Mouse (Mus musculus) cerebellum, postnatal 36 days (tissue): ENCODE results near the gene 1700022I11Rik.
A peak's percentile ranks its signal among the peaks of the same experiment; 100 is the strongest.
"Not testable (repeated sequence)": the region's sequence is repeated elsewhere in the genome, so short reads cannot be mapped to it uniquely, and the experiment has no call there.

ENCODE experiments used
- DNase-seq, 2 experiments: peaks; one replicate each; pipeline ENCODE4 v3.0.0; 2021 to 2022; ENCODE audit warnings: mixed read lengths in 2 of 2

Gene 1700022I11Rik

DNA sequence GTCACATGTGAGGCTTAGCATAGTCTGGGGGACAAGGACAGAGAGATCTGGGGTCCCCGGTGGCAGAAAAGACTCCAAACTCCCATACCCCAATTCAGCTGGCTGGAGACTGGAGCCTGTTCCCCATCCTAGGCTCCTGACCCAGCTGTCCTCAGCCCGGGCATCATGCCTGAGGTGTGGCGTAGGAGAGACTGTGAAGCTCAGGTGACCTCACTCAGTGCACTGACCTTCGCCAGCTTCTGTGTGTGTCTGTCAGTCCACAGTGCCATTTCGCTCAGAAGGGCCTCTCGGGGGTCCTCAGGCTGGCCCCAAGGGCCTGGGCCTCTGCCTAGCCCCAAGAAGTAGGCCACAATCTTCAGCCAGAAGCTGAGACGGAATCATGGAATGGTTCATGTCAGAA is 16.8 kb upstream of the 1700022I11Rik start:
- no peak for DNase-seq

DNA sequence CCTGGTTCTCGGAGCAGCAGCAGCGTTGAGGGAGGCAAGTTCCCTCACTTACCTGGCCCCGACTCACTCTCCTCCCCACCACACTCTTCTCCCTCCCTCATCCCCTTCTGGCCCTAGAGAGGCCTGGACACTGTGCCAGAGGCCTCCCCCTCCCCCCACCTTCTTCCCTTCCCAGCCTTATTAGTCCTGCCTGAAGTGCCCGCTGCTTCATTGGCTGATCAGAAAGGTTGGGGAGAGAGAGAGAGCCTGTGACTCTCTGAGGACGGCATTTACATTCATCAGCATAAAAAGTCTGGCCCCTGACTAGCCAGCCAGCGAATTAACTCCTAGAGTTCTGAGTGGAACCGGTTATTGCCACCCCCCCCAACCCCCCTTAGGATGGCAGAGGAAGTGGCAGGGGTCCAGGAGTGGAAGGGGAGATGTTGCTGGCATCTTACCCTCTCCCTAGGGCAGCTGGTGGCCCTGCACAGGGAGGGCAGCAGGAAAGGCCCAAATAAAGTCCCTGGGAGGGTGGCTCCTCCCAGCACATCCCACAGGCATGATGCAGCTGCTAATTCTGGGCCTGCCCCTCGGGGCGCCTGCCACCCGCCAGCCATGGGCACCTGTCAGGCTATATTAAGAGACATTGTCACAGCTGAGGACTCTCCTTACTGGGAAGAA is 15.8 kb upstream of the 1700022I11Rik start:
- peak; percentile 46 to 49 for DNase-seq

DNA sequence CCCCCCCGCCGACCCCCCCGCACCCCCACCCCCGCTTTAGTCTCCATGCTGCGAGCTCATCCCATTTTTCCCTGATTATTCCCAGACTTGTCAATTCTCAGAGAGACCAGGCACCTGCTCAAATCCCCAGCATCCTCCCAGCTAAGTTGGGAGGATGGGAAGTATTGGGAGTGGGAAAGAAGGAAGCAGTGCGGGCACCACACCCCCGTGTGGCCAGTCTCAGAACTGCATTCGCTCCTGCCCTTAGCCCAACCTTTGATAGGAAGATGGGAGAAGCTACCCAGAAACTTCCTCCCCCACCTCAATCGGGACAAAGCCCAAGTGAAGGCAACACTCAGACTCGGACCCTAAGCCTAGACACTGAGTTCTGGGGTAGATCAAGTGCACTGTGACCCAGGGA is 15.1 kb upstream of the 1700022I11Rik start:
- DNase-seq: peak; percentile 86 to 89

DNA sequence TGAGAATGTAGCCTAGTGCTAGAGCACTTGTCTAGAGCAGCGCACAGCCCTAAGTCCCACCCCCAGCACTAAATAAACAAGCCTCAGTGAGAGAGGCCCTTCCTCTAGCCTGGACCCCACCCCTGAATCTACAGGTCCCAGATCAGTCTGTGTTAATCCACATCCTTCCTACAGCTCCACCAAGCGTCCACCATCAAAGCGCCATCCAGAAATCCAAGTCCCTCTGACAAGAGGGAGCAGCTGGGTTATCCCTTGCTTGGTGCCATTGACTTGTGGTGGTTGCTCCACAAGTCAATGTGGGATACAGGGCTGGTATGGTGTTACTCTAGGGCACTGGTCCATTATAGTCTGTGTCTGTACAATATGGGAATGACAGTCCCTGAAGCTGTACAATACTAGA is 14.2 kb upstream of the 1700022I11Rik start:
- DNase-seq: no peak

DNA sequence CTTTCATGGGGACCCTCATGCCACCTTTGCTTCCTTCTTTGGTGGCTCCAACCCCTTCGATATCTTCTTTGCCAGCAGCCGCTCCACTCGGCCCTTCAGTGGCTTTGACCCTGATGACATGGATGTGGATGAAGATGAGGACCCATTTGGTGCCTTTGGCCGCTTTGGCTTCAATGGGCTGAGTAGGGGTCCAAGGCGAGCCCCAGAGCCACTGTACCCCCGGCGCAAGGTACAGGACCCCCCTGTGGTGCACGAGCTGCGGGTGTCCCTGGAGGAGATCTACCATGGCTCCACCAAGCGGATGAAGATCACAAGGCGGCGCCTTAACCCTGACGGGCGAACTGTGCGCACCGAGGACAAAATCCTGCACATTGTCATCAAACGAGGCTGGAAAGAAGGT is 12.8 kb upstream of the 1700022I11Rik start:
- DNase-seq: peak in 1 of 2 experiments; percentile 6

DNA sequence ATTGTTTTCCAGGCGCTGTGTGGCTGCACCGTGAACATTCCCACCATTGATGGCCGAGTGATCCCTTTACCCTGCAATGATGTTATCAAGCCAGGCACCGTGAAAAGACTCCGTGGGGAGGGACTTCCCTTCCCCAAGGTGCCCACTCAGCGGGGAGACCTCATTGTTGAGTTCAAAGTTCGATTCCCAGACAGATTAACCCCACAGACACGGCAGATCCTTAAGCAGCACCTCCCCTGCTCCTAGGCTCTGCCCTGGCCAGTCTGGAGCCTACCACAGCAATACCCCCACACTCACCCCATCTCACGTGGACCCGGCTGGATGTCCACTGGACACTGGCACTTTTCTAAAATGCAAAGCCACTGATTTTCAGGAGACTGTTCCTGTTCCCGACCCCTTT is 12.1 kb upstream of the 1700022I11Rik start:
- no peak for DNase-seq

DNA sequence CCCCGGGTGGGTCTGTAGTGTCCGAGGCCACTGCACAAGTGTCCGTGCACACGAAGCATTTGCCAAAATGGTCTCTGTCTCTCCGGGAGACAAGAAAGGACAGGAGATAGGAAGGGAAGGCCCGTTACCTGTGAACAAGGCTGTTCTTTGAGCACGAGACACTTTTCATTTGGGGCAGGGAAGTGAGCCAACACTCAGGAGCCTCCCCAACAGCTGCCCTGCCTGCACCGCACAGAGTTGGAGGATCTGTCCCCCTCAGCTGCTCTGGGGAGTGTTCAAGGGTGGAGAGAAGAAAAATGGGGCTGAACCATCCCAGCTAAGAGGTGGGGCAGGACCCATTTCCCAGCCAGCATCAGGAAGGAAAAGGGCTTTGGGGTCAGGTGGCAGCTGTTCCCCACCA is 11.4 kb upstream of the 1700022I11Rik start:
- no peak for DNase-seq

DNA sequence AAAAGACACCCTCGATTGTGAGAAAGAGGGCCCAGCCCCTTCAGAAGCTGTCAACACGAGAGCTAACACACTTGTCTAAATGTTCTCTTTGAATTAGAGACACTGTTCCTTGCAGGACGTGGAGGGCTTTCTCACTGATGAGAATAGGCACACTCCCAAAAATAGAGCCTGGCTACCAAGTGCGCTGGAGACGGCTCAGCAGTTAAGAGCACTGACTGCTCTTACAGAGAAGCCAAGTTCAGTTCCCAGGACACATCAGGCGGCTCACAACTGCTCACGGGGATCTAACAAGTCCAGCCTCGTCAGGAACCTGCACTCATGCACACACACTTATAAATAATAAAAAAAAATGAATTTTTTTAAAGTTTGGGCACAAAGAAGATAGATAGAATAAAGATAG is 10.5 kb upstream of the 1700022I11Rik start:
- DNase-seq: no peak

DNA sequence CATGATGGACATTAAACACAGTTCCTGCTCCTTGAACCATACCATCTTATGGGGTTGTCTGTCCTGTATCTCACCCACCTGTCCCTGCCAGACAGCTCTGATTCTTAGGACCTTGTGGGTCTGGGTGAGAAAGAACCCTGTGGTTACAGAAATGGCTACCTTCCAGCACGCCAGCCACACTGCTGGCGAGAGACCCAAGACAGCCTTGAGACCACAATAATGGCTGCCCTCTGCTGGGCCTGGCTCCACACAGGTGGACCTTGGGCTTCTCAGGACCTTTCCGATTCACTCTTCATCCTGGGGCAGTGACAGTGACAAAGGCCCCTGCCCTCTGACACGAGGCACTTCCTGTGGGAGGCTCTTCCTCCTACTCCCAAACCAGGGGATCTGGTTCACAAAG is 10.0 kb upstream of the 1700022I11Rik start:
- DNase-seq: no peak

DNA sequence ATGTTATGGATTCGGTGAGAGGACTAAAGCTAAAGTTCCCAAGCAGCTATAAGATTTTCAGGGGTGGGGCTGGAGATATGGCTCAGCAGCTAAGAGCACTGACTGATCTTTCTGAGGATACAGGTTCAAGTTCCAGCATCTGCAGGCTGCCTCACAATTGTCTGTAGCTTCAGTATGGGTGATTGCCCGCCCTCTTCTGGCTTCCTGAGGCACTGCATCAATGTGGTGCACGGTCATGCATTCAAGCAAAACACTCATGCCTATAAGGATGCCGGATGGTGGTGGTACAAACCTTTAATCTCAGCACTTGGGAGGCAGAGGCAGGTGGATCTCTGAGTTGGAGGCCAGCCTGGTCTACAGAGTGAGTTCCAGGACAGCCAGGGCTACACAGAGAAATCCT is 7.8 kb upstream of the 1700022I11Rik start:
- peak; percentile 66 to 74 for DNase-seq

DNA sequence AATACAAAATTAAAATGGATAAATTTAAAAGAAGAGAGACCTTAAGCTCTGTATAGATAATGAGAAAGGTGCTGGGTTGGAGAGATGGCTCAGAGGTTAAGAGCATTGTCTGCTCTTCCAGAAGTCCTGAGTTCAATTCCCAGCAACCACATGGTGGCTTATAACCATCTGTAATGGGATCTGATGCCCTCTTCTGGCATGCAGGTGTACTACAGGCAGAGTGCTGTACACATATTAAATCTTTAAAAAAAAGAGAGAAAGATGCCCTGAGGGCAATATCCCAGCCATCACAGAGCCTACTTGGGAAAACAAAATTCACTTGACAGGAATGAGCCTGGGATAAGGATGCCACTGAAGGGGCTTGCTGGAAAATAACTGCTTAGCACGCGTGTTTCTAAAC is 5.9 kb upstream of the 1700022I11Rik start:
- DNase-seq: no peak

DNA sequence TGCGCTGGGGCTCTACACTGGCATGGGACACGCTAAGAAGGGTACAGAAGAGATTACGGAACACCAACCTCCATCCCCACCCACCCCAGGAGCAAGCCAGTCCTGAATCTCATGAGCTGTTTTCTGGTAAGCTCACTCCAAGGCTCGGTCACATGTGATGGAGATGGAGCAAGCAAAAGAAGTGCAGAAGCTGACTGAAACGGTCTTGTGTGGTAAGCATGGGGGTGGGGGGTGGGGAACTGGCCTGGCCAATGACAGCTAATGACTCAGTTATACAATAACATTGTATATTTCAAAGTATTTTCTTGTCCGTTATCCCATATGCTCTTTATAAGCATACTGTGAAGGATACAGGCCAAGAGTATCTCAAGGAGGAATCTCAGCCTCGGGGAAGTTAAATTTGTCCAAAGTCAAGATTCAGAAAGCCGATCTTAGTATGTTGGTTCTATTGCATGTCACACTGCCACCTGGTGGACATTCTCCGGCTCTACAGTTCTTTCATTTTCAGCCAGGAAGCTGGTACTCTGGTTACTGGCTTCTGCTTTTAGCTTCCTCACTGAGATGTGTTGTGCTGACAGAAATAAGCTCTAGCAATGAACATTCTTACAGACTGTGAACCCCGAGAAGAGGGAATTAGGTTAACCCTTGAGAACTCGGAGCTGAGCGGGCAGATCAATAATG is 4.2 kb upstream of the 1700022I11Rik start:
- DNase-seq: peak; percentile 40 to 57

DNA sequence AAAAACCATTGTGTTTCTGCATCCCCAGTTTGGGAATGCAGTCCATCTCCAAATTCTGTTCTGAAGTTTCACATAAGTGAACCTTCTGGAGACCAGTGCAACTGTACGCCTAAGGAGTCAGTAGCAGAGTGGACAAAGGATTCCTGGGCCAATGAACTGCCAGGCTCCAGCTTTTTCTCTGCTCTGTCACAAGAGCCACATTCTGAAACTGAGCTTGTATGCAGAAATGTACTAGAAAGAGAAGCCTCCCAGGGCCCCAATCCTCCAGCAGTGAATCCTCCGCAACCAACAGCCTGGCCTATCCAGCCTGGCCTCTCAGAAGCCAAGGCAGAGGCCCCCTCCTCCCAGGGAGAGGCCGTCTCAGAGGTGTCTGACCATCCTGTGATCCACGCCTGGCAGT is 3.5 kb downstream of the 1700022I11Rik start:
- no peak for DNase-seq

DNA sequence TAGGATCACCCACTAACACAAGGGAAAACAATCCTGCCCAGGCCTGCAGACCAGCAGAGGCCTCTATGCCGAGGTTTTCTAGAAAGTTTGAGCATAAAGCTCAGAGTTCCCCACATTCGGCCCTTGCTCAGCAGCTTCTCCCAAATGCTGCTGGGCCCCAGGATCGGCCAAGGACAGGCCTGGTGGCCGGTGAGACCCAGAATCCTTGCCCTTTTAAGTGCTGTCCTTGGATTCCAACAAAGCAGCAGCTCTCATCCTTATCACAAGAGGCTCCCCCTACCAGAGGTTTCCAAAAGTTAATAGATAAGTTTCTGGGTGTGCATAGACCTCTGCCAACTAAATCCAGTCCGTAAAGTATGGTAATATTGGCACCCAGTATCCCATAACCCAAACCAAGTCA is 4.5 kb downstream of the 1700022I11Rik start:
- no peak for DNase-seq

DNA sequence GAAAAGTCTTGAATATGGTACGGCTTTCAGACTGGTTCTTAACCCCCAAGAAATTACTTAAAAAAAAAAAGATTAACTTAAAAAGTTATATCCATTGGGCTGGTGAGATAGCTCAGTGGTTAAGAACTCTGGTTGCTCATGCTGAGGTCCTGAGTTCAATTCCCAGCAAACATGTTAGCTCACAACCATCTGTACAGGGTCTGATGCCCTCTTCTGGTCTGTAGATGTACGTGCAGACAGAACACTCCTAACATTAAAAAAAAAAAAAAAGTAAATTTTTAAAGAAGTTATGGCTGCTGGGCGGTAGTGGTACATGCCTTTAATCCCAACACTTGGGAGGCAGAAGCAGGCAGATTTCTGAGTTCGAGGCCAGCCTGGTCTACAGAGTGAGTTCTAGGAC is 8.7 kb downstream of the 1700022I11Rik start:
- DNase-seq: no peak

DNA sequence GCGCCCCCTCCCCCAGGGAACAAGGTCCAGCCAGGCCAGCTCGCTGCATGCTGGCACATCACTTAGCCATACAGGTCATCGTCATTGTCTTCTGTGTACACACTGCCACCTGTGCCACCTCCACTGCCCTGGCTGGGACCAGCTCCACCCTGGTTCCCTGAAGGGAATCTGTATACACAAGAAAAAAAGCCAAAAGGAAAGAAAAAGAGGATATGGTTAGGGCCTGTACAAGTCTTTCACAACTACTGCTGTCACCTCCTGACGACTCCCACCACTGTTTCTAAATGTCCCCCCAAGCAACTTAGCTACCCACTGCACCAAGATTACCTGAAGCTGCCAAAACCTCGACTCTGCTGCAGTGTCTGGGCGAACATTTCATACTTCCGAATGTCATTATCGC is 11.1 kb downstream of the 1700022I11Rik start:
- not testable (repeated sequence) for DNase-seq

DNA sequence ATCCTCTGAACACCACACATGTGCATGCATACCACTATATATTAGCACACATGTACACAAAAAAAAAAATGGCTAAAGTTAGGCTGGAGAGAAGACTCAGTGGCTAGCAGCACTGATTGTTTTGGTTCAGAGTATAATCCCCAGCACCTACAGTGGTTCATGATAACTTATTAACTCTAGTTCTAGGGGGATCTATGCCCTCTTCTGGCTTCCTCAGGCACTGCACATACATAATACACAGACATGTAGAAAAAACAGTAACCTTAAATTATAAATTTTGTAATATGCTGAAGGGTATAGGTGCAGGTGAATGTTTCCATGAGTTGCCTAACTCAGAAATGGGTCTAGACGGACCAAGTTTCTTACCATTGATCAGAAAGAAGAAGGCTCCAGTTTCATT is 18.9 kb downstream of the 1700022I11Rik start:
- no peak for DNase-seq

DNA sequence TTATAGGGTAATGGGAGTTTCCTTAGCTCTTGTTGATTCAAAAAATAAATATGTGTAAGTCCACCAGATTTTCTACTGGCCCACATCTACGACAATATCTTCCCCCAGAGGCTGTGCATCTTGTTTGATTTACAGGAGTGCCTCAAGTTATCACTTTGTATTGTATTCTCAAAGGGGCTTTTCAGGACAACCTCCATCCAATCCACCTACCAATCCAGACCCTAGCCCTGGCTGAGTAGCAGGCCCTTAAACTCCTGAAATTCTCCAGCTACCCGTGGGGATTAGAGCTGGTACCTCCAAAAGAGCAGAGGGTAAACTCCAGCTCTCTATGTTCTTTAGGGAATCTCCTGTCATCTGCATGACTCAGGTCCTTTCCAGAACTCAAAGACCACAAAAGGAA is 28.6 kb downstream of the 1700022I11Rik start:
- DNase-seq: no peak

DNA sequence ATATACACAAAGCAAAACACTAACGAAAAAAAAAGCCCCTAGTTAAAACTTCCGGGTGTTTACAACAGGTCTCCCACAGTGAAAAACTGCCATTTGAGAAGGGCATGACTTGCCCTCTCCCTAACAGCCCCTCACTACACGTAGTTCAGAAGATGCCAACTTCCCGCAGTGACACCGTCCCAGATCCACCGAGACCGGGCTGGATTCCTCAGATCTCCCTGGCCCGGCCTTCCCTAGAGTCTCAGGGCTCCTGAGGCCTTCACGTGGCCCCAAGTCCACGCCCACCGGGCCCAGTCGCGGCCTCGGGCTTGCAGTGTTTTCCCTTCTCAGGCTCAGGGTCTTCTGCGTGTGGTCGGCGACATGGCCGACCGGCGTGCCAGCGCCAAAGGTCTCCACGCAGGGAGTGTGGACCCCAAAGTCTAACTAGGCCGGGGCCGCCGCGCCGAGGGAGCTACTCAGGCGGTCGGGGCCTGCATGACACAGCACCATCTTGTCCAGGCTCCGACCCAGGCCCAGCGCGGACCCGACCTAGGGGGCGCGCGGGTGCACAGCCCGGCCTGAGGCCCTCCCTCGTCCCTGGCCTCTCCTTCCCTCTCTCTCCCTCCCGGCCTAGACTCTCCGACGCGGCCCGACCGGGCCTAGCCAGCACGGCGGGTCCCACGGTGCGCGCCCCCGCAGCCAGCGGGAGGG is 30.2 kb downstream of the 1700022I11Rik start:
- DNase-seq: peak; percentile 63 to 72

DNA sequence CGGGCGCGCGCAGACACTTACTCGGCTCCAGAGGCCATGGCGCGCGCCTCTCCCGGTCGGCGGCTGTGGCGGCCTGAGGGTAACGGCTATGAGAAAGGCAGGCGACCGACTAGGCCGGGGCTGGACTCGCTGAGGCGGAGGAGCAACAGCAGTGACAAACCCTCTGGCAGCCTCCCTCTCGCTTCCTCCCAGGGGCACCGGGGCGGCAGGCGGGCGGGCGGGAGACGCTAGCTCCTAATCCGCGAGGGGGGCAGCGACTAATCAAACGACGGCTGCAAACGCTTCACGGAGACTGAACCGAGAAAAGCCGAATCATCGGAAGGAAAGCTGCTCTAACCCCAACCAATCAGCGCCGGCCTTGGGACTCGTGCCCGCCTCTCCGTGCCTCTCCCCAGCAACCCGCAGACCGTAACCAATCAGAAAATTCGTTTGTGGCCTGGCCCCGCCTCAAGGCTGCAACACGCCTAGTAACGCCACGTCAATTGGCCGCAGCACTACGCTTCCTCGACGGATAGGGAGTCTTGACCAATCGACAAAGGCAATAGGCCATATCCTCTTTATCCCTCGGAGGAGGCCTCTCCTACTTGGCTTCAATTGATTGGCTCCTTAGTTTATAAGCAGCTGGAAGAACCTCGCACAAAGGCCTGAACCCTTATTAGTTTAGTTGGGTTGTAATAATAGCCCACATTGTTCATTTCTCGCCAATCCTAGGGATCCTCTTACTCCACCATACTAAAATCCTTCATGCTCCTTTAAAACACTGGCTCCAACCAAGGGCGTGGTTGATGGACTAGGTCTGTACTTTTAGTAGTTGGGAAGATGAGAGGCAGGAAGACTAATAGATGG is 31.0 kb downstream of the 1700022I11Rik start, which contains the start of gene Vcp:
Gene Vcp, minus strand, starts transcription at position 367 of the 846 bp plus-strand sequence.
- DNase-seq: peak; percentile 99

DNA sequence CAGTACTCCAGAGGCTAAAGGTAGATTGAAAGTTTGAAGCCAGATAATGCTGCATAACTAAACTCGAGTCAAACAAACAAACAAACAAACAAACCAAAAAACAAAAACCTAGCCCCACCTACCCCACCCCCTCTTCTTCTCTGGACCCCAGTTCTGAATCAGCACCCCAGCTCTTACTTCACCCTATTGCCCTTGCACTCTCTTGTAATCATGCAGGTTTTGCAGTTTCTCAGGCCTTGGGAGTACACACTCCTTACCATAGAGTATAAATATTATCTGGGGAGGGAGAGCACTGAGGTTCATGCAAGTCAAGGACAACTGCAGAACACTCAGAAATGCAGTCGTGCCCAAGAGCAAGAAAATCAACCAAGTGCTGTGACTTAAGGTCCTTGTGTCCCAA is 31.9 kb downstream of the 1700022I11Rik start:
- no peak for DNase-seq

DNA sequence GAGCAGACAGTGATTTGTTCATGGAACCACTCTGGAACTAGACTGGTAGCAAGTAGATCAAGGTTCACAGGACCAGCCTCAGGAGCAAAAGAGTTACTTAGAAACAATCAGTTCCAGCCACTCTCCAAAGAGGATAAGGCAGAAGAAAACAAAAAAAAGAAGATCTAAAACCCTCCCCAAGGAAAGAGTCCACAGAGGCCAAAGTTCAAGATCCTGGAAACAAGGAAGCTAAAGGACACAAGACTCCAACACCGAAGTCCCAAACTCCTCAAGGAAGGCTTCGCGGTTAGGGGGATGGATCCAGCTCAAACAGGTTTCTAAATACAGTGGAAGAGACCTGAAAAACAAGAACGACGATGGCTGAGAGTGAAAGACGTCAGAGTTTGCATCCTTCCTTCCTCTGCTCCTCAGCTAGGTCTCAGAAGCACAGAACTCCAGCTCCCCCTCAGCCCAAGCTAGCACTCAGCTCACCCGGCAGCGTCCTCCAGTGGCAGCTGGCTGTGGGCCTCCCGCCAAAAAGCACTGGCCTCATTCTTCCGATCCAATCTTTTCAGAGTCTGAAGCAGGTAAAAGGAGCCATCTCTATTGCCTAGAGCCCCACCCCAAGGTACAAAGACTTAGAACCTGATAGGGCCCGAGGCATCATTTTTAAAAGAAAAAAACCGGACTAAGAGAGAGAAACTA is 33.5 kb downstream of the 1700022I11Rik start:
- no peak for DNase-seq
